Mouse (Mus musculus) adrenal gland, adult (tissue): Measurements from ENCODE around the gene Agpat1.

Source experiments
- DNase-seq, 2 experiments: peaks; one replicate each; pipeline ENCODE4 v3.0.0; 2022 to 2023; ENCODE audit warnings: low spot score in 1 of 2; ENCODE audit not compliant: inconsistent age in 2 of 2

Agpat1 gene

GRCm38 (mm10) chr17:34604511-34605237, 612 bp downstream of the Agpat1 start:
- peak; percentile 82 to 94 for DNase-seq

- peak; percentile 98 to 99 for DNase-seq
Measured at GRCm38 (mm10) chr17:34605609-34606008, 1.5 kb downstream of the Agpat1 start.

DNA sequence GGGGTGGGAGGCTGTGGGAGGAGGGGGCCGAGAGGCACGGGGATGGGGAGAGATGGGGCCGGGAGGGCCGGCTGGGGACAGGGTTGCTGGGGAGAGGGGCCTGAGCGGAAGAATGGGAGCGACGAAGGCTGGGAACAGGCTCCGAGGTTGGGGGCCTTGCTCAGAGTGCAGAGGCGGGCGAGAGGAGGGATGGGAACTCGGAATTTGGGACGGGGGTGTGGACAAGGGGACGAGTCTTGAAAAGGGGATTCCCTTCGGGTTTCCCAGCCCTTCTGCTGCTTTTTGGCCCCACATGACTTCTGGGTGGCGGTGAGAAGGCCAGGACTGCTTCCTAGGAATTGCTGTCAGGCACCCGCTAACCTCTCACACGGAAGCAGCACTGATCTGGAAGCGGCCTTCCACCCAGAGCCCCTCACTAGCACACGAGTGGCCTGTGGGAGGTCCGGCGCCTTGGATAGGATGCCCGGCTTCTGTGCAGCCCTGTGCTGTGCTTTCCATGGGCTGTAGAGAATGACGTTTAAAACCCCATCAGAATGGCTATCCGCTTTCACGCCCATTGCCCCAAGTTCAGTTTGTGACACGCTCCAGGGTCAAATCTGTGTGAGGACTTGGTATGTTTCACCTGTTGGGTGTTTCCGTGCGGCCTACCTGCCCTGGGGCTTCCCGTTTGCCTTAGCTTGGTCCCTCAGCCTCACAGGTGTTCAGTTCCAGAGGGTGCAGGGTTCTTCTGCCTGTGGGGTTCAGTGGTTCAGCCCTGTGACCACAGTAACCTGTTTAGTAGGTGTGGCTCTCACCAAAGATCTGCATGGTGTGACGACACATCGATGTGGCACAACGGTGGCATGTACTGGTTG, 2.4 kb downstream of the Agpat1 start:
- peak; percentile 52 to 69 for DNase-seq

GRCm38 (mm10) chr17:34607997-34608396, 3.9 kb downstream of the Agpat1 start:
- DNase-seq = peak in 1 of 2 experiments; percentile 24

DNA sequence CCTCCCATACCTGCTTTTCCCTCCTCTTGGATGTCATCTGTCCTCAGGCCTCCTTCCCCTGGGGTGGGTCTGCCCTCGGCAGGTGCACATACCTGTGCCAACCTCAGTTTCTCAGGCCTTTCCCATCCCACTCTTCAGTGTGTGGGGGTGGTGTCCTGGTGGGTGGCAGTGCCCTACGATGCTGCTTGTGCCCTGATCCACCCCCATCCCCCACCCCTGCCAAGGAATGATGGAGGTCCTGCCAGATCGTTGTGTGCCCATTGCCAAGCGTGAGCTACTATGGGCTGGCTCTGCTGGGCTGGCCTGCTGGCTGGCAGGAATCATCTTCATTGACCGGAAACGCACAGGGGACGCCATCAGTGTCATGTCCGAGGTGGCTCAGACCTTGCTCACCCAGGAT, 7.0 kb downstream of the Agpat1 start:
- no peak for DNase-seq

GRCm38 (mm10) chr17:34613054-34613645, 9.1 kb downstream of the Agpat1 start:
- DNase-seq = no peak

DNA sequence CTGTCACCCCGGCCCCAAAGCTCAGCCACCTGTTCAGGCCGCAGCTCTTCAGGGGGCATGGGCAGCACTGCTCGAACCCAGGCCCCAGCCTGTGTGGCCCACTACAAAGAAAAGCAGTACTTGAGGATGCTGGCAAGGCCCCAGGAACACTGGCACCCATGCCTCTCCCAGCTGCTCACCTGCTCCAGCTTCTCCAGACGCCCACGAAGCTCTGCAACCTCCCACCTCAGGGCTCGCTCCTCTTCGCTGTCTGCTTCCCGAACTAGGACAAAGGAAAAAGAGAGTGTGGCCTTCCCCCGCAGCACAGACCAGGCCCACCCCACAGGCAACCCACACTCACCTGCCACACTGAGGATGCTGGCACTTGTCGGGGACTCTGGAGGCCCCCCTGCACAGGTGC, 9.8 kb downstream of the Agpat1 start:
- no peak for DNase-seq

GRCm38 (mm10) chr17:34615871-34616270, 11.8 kb downstream of the Agpat1 start, which contains the start of gene Egfl8:
Gene Egfl8, minus strand, starts transcription at chr17:34615971.
- no peak for DNase-seq

- DNase-seq = peak; percentile 74 to 93
Measured at GRCm38 (mm10) chr17:34618999-34619398, 14.9 kb downstream of the Agpat1 start.

DNA sequence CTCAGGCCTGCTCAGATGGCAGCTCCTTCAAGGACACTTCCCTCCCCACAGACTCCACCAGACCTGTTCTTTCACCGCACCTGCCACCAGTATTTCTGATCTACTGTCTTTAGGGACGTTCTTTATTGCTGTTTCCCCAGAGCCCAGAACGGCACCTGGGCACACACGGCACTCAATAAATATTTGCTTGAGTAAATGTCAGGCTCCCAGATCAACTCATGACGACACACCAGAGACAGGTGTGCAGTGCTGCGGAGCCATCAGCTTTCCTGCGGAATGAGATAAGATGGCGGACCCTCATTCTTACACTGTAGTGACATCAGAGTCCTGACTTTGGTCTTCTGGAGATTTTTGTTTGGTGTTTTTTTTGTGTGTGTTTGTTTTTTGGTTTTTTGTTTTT, 16.9 kb downstream of the Agpat1 start:
- DNase-seq = no peak

GRCm38 (mm10) chr17:34623161-34623560, 19.1 kb downstream of the Agpat1 start:
- DNase-seq = no peak

GRCm38 (mm10) chr17:34624981-34625380, 20.9 kb downstream of the Agpat1 start:
- DNase-seq = no peak

GRCm38 (mm10) chr17:34626062-34626772, 22.2 kb downstream of the Agpat1 start:
- no peak for DNase-seq

GRCm38 (mm10) chr17:34626773-34627092, 22.7 kb downstream of the Agpat1 start:
- DNase-seq = no peak

GRCm38 (mm10) chr17:34627093-34627942, 23.3 kb downstream of the Agpat1 start:
- peak; percentile 92 to 97 for DNase-seq

DNA sequence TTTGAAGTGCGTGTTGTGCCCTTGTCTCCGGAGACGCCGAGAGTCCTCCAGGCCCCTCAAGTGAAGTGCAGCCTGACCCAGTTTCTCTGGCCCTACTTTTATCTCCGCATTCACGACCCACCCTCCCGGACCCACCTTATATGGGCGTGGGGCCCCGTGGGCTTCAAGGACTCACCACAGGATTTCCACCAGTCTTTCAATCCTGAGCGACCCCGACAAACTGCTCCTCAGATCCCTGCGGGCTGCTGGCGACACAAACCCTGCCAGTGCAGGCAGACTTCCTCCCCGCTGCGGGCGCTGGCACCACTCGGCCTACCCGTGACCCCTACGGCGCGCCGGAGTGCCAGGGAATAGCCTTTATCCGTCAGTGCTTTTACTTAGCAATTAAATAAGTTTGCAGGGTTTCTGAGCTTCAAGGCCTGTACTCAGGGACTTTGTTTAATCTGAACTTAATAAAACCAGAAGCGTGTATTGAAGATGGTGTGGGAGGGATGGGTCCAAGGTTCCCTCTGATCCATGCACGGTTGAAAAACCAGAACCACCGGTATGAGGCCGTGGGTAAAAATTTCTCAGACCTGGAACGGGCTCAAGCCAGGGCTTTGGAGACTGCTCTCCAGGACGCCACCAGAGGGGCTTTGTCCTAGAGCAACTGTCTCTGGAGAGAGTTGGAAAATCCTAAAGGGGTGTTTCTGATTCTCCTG, 24.0 kb downstream of the Agpat1 start, which contains the start of gene Ppt2:
Ppt2 (minus strand) TSS at position 568 of the 701 bp plus-strand sequence.
- peak; percentile 75 to 93 for DNase-seq

GRCm38 (mm10) chr17:34628644-34628967, 24.5 kb downstream of the Agpat1 start:
- DNase-seq = peak in 1 of 2 experiments; percentile 34

DNA sequence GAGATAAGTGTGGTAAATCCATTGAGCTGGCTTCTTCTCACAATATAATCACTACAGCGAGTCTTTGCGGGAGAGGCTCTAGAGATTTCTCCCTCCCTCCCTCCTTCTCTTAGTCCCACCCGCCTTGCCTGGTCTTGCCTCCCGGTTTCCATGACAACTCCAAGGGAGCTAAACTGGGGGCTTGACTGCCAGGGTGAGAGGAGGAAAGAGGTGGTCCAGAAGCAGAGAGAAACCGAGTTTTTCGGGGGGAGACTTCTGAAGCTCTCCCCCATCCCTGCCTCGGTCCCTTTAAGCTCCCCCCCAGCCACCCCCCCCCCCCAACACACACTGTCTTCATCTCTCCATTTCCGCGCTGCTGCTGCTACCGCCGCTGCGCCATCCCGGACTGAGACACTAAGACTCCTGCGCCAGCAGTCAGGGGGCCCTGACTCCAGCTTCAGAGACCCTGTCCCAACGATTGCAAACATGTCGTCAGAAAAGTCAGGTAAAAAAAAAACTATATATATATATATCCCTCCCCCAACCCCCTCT, 25.2 kb downstream of the Agpat1 start, which contains the start of gene Prrt1:
Prrt1 (plus strand) TSS at position 313 of the 531 bp plus-strand sequence.
- peak; percentile 39 to 70 for DNase-seq
